Mouse (Mus musculus) lung, embryonic 14.5 days (tissue): ENCODE measurements around the gene Cytl1. TPM values are rescaled to one million over a fixed set of nuclear protein-coding genes. Genes with fewer than 3 reads are reported as not detected.

Experiments
- ATAC-seq: fragments of 200-750 bp; cut with Nextera tagmentation; 2 replicates; pipeline ENCODE4 v1.8.0; 2017; ENCODE audit warnings: mild to moderate bottlenecking, moderate TSS enrichment, moderate library complexity; ENCODE audit not compliant: insufficient read depth
- DNase-seq: peaks from one replicate; pipeline ENCODE4 v3.0.0-alpha.2; 2015
- H3K27ac ChIP-seq: fragments of 300-500 bp; sonication (generic); 2 replicates; pipeline ENCODE4 v1.5.1; 2014; ENCODE audit warnings: low read depth, mild to moderate bottlenecking, moderate library complexity
- H3K27me3 ChIP-seq: fragments of 300-500 bp; sonication (generic); 2 replicates; pipeline ENCODE4 v1.6.1; 2014; ENCODE audit warnings: low read length, control low read depth; ENCODE audit not compliant: insufficient read depth
- H3K36me3 ChIP-seq: fragments of 300-500 bp; sonication (generic); 2 replicates; pipeline ENCODE4 v1.6.1; 2014; ENCODE audit warnings: control low read depth; ENCODE audit not compliant: insufficient read depth
- H3K4me1 ChIP-seq: fragments of 300-500 bp; sonication (generic); 2 replicates; pipeline ENCODE4 v1.6.1; 2014; ENCODE audit warnings: antibody characterized with exemption, control low read depth; ENCODE audit not compliant: insufficient read depth
- H3K4me2 ChIP-seq: fragments of 300-500 bp; sonication (generic); 2 replicates; pipeline ENCODE4 v1.6.1; 2014; ENCODE audit warnings: mild to moderate bottlenecking
- H3K4me3 ChIP-seq: fragments of 300-500 bp; sonication (generic); 2 replicates; pipeline ENCODE4 v1.5.1; 2014; ENCODE audit warnings: low read depth, low read length
- H3K9ac ChIP-seq: fragments of 300-500 bp; sonication (generic); 2 replicates; pipeline ENCODE4 v1.6.1; 2014
- H3K9me3 ChIP-seq: fragments of 300-500 bp; sonication (generic); 2 replicates; pipeline ENCODE4 v1.6.1; 2016; ENCODE audit warnings: low read depth, low read length, control low read depth
- CTCF ChIP-seq: IDR thresholded peaks from 2 replicates; pipeline ENCODE4 v1.5.1; 2016; ENCODE audit warnings: antibody characterized with exemption, low read depth
- WGBS: fragments of 180-500 bp; shearing (Covaris S2); extraction: QIAGEN DNeasy Blood & Tissue Kit; methylation state at CpG from one replicate; pipeline ENCODE4 v1.1.7; 2014; 5-methylcytosine and 5-hydroxymethylcytosine counted together
- polyA plus RNA-seq: library from polyadenylated mRNA; unstranded; fragments of >200 nt; fragmentation: Nextera tagmentation; extraction: Ambion mirVana; gene quantifications from 2 replicates; pipeline ENCODE4 v1.2.1, GENCODE M21; 2014

Gene Cytl1
- polyA plus RNA-seq, 1 experiment from 2014 or later, result 29.2 TPM

DNA sequence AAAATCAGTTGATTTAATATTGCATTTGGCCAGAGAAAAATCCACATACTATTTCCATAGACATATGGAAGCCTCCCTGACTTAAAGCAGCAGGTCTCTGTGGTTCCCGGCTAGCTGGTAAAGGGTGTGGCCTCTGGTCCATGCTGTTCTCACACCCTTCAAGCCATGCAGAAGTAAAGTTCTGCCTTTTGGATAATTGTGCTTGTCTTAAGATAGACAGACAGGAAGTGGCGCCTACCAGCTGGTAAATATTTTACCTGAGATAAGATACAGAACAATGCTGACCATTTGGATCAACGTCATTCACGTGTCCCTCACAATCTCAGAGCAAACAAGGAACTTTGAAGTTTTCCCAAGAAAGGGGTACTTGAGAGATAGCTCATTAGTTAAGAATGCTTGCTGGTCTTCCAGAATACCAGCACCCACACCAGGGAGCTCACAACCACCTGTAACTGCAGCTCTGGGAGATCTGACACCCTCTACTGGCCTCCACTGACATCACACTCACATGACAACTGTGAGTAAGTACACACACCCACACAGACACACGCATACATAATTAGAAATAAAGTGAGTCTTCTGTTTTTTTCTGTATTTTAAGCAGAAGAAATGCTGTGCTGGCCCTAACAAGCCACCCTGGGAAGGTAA, 25.9 kb upstream of the Cytl1 start:
- no peak overlapping the region for H3K27ac ChIP-seq
- no peaks in the 10 kb centered on the region for H3K36me3 ChIP-seq
- no peaks in the 10 kb centered on the region for H3K27me3 ChIP-seq
- H3K4me2 ChIP-seq, result no peak overlapping the region
- no peaks in the 10 kb centered on the region for H3K9me3 ChIP-seq
- H3K4me1 ChIP-seq, result no peaks in the 10 kb centered on the region
- TF ChIP-seq CTCF, result no peak
- 63% methylated on average over 5 of the region's 5 CpGs for WGBS
- ATAC-seq, result no peak
- no peak overlapping the region for H3K4me3 ChIP-seq
- no peak overlapping the region for H3K9ac ChIP-seq
- no peak for DNase-seq

DNA sequence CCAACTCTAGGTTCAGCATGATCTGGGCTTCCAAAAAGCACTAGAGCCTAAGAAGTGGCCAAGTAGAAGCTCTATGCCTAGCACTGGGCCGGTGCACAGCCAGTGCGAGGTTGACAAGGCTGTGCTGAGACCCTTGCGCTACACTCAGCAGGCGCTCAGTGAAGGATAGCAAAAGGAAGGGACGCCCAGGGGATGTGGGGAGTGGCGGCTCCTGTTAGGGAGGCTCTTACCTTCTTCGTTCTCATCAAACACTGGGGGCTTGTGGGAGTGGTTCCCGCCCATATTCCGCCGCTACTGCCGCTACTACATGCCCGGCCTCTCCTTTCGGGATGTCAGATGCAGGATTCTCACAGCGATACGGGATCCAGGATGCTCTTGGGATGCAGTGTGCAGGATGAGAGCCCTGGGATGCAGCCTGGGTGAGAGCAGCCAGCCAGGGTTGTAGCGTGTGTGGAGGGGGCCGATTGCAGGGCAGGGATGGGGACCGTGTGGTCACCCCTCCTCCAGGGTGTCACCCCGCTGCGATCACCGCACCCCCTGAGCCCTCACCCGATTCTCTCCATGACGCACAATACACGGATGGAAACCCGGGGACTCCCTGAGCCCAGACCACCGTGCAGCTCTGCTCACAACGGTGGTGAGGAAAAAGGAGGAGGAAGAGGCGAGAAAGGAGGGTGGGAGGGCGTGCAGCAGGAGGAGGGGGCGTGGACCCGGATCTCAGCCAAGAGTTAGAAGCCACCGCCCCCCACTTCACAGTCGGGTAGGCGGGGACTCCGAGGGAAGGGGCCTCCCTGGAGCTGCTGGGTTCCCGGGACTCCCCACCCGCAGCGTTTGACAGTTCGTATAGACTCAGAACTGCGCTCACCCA, 18.6 kb upstream of the Cytl1 start, which contains the start of gene Stk32b:
Gene Stk32b, minus strand, starts transcription at position 667 of the 868 bp plus-strand sequence.
- H3K4me1 ChIP-seq, result no peaks in the 10 kb centered on the region
- no peak for TF ChIP-seq CTCF
- 1% methylated on average over 40 of the region's 40 CpGs for WGBS
- peak within 1 kb of the TSS; percentile 38 for H3K4me3 ChIP-seq
- peaks cover 18% of the 10 kb centered on the region; the same call in 1 of the 2 replicates for H3K27me3 ChIP-seq
- H3K9me3 ChIP-seq, result no peaks in the 10 kb centered on the region
- H3K9ac ChIP-seq, result peak within 1 kb of the TSS; percentile 26; the same call in 1 of the 2 replicates
- H3K27ac ChIP-seq, result no peak within 1 kb of the TSS
- H3K36me3 ChIP-seq, result no peaks in the 10 kb centered on the region
- DNase-seq (peak; percentile 85), ATAC-seq (peak; percentile 87)
- H3K4me2 ChIP-seq, result peak within 1 kb of the TSS; percentile 73

DNA sequence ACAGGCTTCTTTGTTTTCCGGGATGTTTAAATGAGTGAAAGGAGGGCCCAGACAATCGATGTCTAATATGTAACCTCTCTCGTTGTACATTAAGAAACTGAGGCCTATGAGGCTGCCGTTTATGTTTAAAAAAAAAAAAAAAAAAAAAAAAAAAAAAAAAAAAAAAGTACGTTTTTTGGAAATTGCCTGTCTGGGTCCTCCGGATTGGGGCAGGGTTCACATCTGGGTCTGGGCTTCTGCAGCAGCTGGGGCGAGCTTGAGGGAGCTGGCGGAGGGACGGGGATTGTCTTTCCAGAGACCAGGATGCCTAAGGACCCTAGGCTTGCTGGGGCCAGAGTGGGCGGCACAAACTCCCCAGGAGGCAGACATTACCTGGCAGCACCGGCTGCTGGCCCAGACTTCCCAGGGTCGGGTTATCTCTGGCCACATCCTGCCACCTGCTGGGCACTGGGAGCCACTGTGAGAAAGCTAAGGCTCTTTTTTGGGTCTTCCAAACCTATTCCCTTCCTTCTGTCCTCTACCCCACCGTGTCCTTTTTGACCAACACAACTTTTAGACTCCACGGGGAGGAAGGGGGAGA, 17.8 kb upstream of the Cytl1 start:
- Histone ChIP-seq H3K9me3 (no peaks in the 10 kb centered on the region), H3K27me3 (peaks cover 18% of the 10 kb centered on the region; the same call in 1 of the 2 replicates), H3K4me3 (peak overlapping the region; percentile 38), H3K36me3 (no peaks in the 10 kb centered on the region), H3K4me1 (no peaks in the 10 kb centered on the region), H3K4me2 (peak overlapping the region; percentile 73), H3K9ac (peak overlapping the region; percentile 26; the same call in 1 of the 2 replicates), H3K27ac (no peak overlapping the region)
- ATAC-seq (peak; percentile 43), DNase-seq (peak; percentile 59)
- 0% methylated on average over 14 of the region's 14 CpGs for WGBS
- TF ChIP-seq CTCF, result peak; percentile 75

DNA sequence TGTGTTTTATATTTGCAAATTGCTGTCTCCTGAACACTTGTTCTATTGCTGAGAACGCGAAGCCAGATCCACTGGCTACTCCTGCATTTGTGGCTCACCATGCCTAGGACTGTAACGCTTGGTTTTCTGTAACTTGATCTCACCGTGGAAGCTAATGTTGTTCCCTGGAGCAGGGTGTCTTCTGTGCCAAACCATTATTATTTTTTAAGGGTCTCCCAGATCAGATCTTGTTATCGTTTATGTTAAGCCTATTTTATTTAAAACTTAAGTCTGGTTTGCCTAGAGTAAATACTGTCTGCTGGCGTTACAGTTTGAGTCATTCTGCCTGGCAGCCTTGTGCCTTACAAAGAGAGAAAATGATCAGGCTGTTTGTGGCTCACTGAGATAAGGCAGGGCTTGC, 14.6 kb upstream of the Cytl1 start:
- Histone ChIP-seq H3K27ac (no peak overlapping the region), H3K9me3 (no peaks in the 10 kb centered on the region; the same call in 1 of the 2 replicates), H3K9ac (no peak overlapping the region), H3K4me3 (no peak overlapping the region), H3K27me3 (peaks cover 18% of the 10 kb centered on the region; the same call in 1 of the 2 replicates), H3K36me3 (no peaks in the 10 kb centered on the region), H3K4me1 (no peaks in the 10 kb centered on the region), H3K4me2 (no peak overlapping the region)
- 12% methylated on average over 6 of the region's 6 CpGs for WGBS
- ATAC-seq, result no peak
- TF ChIP-seq CTCF, result no peak
- no peak for DNase-seq

DNA sequence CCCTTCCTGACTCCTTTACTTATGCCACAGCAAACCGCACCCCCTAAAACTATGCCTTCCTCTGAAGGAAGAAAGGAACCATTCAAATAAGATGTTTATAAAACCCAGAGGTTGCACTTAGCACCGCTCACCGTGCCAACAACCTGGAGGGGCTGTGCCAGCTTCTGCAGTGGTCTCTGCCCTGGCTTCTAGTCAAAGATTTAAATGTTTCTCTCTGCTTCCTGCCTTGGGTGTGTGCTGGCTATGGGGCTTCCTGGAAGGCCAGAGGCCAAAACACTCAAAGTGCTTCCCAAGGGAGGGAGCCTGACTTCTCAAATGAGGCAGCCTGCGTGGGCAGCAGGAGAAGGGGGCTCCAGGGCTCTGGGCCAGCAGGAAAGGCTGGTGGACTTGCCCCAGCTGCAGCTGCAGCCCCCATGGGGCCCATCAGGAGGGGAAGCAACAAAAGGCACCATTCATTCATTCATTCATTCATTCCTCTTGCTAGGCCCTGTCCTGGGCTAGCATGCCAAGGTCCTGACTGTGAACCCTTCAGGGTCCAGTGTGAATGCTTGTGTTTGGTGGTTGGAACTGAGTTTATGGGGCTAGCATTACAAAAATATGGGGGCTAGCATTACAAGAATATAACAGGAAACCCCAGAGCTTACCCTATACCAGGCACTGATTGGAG, 10.0 kb upstream of the Cytl1 start:
- H3K27me3 ChIP-seq, result no peaks in the 10 kb centered on the region
- H3K27ac ChIP-seq, result no peak overlapping the region
- no peaks in the 10 kb centered on the region for H3K4me1 ChIP-seq
- H3K9me3 ChIP-seq, result no peaks in the 10 kb centered on the region; the same call in 1 of the 2 replicates
- no peak overlapping the region for H3K9ac ChIP-seq
- H3K4me2 ChIP-seq, result no peak overlapping the region
- 58% methylated on average over 4 of the region's 4 CpGs for WGBS
- TF ChIP-seq CTCF, result no peak
- no peak for ATAC-seq
- H3K4me3 ChIP-seq, result no peak overlapping the region
- peak; percentile 2 for DNase-seq
- H3K36me3 ChIP-seq, result no peaks in the 10 kb centered on the region

DNA sequence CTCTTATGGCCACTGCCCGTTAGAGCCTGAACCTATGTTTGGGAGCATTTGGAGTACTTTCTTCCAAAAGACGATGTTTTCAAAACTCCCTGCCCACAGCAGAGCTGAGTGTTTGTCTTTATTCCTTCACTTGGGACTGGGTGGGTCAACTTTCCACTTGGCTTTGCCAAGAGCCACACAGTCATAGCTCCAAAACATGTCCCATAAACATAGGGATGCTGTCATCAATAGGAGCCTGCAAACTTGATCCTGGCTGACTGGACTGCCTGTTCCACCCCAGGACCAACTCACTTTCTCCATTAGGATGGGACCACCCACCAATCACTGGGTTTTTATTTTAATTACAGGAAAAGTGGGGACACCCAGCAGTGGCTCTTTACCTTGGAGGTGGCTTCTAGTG, 4.5 kb upstream of the Cytl1 start:
- no peaks in the 10 kb centered on the region for H3K9me3 ChIP-seq
- TF ChIP-seq CTCF, result no peak
- no peak overlapping the region for H3K4me2 ChIP-seq
- WGBS, result 76% methylated on average over 2 of the region's 2 CpGs
- H3K4me1 ChIP-seq, result no peaks in the 10 kb centered on the region
- no peak for ATAC-seq
- H3K4me3 ChIP-seq, result no peak overlapping the region
- no peak for DNase-seq
- no peaks in the 10 kb centered on the region for H3K27me3 ChIP-seq
- no peak overlapping the region for H3K27ac ChIP-seq
- no peak overlapping the region for H3K9ac ChIP-seq
- no peaks in the 10 kb centered on the region for H3K36me3 ChIP-seq
